Mouse (Mus musculus) left cerebral cortex, postnatal 4 days (tissue): ENCODE measurements at regions not wholly inside any gene's neighbourhood (a gene's known extent, or its start where the extent isn't known, plus 50 kb on each side); places are given as distances from the start of the nearest gene placed in this dataset.

ENCODE experiments used
- DNase-seq: peaks from one replicate; pipeline ENCODE4 v3.0.0-alpha.2; 2022
- intact Hi-C: fragments of 180-260 bp; cut with DNase I; formaldehyde crosslinking; loops from one replicate; pipeline ENCODE4 v1.15.1; 2025

- intact Hi-C loops: no loop called here
- DNase-seq: no peak
Measured at GRCm38 (mm10) chr6:117609476-117610404, 231.2 kb upstream of the Zfp637 start.

DNA sequence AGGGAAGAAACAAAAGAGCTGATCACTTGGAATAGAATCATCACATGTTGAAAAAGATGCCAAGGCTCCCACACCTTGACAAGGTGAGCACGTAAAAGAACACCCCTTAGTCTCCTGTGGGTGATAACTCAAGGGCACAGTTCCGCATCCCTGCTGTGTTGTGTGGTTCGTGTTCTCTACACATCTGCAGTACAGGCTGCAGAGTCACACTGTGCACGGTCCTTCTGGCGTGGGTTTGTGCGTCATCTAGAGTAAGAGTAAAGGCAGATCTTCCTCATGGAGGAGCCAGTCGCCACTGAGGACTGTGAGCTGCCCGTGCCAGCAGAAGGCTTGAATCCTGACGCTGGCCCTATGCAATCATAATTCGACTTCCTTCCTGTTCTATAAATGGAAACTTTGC lies 229.7 kb upstream of the Zfp637 start:
- DNase-seq: no peak
- intact Hi-C loops: no loop called here

DNA sequence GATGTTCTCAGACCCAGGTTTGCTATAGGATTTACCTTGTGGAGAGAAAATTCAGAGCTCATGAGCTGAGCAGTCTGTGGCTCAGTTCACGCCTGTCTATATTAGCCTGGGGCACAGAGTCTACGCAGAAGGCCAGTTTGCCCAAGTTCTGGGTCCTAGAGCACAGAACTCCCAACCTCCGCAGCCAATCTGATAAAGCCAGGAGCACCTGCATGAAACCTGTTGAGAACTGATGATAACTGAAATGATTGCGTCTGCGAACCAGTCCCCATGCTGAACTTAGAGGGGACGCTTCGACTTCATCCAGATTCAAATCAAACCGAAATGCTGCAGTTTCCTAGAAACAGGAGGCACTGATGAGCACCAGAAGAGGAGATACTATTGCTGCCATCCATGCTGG lies 229.0 kb upstream of the Zfp637 start:
- intact Hi-C loops: no loop called here
- no peak for DNase-seq

GRCm38 (mm10) chr6:117612421-117612820 lies 228.6 kb upstream of the Zfp637 start:
- DNase-seq: no peak
- intact Hi-C loops: no loop called here

- no peak for DNase-seq
- intact Hi-C loops: no loop called here
Measured at GRCm38 (mm10) chr6:117613656-117614350, 227.2 kb upstream of the Zfp637 start.

- DNase-seq: peak; percentile 23
- intact Hi-C loops: no loop called here
Measured at GRCm38 (mm10) chr6:117614386-117614785, 226.6 kb upstream of the Zfp637 start.

DNA sequence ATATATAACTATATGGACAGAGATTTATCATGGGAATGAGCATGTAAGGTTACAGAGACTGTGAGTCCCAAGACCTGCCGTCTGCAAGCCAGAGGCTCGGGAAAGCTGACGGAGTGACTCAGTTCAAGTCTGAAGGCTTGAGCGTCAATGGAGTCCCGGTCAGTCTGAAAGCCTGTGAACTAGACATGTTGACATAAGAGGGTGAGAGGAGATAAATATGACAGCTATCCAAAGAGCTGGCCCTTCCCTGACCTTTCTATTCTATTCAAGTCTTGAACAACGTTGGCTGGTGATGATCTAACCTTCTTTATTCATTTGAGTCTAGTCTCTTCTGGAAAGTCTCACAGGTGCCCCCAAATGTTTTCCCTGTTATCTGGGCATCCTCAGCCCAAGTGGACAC lies 223.8 kb upstream of the Zfp637 start:
- intact Hi-C loops: no loop called here
- no peak for DNase-seq

- intact Hi-C loops: no loop called here
- no peak for DNase-seq
Measured at GRCm38 (mm10) chr6:117617951-117618350, 223.0 kb upstream of the Zfp637 start.

- intact Hi-C loops: no loop called here
- DNase-seq: no peak
Measured at GRCm38 (mm10) chr6:117619606-117620005, 221.4 kb upstream of the Zfp637 start.

GRCm38 (mm10) chr6:117622446-117622845 lies 218.5 kb upstream of the Zfp637 start:
- intact Hi-C loops: no loop called here
- no peak for DNase-seq

- intact Hi-C loops: no loop called here
Measured at GRCm38 (mm10) chr6:117622946-117623345, 218.0 kb upstream of the Zfp637 start.

GRCm38 (mm10) chr6:117625716-117626115 lies 215.3 kb upstream of the Zfp637 start:
- no peak for DNase-seq
- intact Hi-C loops: no loop called here

More at GRCm38 (mm10) chr6:117622946-117623345, 218.0 kb upstream of the Zfp637 start:
- DNase-seq: no peak

DNA sequence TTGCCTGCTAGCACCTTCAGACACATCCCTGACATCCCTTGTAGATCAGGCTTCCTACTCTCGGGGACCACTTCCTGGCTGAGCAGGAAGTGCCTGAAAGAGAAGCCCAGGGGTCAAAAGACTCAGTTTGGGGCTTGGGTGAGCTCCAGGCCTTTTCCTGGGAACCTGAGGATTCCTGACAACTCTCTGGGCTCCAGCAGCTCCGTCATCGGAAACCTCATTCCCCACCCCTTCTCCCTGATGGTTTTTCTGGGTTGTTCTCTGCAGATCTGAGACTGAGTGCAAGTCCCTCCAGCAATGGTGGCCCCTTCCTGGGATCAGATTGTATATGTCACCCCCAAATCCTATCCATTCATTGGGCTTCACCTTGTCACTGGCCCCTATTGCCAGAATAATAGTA lies 213.5 kb upstream of the Zfp637 start:
- intact Hi-C loops: no loop called here
- DNase-seq: no peak

DNA sequence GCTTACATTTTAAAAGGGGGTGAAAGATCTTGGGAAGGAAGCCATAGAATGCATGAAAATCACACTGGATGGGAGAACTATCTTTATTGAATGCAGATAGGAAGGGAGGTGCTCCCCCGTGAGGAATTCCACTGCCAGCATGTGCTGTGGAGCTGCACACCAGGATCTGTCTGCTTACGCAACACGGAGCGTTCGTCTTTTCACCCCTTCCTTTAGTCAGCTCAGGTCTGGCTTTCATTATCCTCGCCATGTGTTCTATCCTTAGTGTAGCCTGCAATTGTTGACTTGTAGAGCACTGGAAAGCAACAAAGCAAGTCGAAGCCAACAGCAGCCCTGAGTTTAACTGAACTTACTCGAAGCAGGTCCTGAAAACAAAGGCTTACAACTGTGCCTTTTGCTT lies 194.4 kb upstream of the Zfp637 start:
- DNase-seq: no peak
- intact Hi-C loops: no loop called here

DNA sequence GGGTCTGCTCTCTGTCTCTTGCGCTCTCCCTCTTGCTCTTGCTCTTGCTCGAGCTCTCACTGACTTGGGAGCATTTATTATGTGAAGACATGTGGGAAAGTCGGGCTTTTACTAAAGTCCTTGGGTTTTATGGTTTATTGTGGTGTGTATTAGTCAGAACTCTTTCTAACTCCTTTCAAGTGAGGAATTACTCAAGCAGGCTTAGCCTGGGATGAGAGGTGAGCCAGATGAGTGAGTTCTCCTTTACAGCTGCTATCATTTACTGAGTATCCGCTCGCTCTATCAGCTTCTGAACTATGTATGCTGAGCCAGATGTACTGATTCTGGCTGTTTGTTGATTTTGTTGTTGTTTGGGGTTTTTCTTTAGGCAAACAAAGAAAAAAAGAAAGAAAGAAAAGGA lies 190.4 kb upstream of the Zfp637 start:
- no peak for DNase-seq
- intact Hi-C loops: no loop called here

- no peak for DNase-seq
- intact Hi-C loops: no loop called here
Measured at GRCm38 (mm10) chr6:117651551-117651950, 189.4 kb upstream of the Zfp637 start.

DNA sequence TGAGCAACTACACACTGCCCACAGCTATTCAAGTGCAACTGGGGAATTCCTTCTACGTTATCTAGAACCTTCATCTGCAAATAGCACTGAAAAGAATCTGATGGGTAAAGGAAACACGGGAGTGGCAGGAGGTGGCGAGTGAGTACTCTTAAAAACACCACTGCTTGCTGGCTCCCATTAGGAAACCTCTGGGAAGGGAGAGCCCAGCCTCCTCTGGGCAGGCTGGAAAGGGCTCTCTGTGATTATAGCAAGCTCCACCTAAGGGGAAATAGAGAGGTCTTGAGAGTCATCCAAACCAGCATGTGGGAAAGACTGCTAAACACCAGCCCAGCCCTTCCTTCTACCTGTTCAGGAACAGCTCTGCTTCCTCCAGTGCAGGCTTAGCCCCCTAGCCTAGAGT lies 189.0 kb upstream of the Zfp637 start:
- intact Hi-C loops: no loop called here
- DNase-seq: no peak

- intact Hi-C loops: no loop called here
- peak; percentile 21 for DNase-seq
Measured at GRCm38 (mm10) chr6:117652917-117653316, 188.1 kb upstream of the Zfp637 start.

DNA sequence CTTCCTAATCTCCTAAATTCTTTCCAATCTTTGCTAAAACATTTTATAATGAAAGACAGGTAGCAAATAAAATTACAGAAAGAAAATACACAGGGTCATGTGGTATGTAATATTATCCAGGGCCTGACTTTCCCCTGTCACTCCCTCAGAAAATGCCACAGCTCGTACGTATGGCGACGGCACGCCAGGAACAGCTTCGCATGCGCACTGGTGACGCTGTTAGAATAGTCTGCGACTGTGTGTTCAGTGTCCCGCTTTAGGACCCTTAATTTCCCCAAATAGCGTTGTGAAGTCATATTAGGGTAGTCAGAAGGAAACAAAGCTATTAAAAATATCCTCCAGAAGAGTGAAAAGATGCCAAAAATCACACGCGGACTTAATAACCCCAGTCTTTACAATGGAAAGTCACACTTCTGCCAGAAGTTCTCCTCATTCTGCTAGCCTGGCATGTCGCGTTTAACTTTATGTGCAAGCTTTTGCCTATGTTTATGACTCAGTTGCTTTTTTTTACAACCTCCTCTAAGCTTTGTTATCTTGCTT lies 187.0 kb upstream of the Zfp637 start:
- no peak for DNase-seq
- intact Hi-C loops: no loop called here

DNA sequence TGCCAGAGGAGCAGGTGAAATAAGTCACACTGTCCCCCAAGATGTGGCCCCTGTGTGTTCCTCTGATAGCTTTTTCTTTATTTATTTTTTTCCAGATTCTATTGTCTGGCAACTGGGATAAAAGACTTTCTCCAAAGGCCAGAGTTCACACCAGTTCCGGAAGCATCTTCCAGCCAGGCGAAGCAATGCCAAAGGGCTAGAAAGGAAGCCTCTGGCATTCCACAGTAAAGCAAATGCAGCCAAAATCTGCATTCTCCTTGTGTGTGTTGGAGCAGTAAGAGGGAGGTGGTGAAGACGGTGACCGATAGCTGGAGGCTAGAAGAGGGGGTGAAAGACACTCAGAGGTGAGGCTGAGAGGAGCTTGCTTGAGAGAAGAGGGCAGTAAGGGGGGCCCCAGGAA lies 185.0 kb upstream of the Zfp637 start:
- intact Hi-C loops: no loop called here
- DNase-seq: no peak

DNA sequence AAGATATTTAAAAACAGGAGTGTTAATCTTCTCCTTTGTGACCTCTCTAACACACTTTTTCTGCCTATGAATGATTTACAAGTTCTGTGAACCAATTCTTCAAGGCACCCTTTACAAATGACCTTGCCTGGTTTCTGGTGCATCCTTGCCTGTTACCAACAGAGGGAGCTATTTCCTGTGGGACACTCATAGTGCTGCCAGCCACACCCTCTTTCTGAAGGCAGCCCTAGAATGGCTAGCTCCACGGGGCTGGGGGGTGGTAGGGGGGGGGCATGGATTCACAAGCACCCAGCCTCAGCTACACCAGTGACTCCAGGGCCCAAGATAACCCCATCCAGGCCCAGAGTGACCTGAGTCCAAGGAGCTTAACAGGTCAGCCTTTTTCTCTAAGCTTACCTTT lies 180.4 kb upstream of the Zfp637 start:
- peak; percentile 9 for DNase-seq

GRCm38 (mm10) chr6:117662635-117663034 lies 178.3 kb upstream of the Zfp637 start:
- intact Hi-C loops: no loop called here
- no peak for DNase-seq

More for the DNA sequence above, 180.4 kb upstream of the Zfp637 start:
- intact Hi-C loops: no loop called here
